Mouse (Mus musculus): Measurements from ENCODE around the gene Prl8a2. TPM values are rescaled to one million over a fixed set of nuclear protein-coding genes. Genes with fewer than 3 reads are reported as not detected.

Prl8a2 gene
- not detected for total RNA-seq (2023)

DNA sequence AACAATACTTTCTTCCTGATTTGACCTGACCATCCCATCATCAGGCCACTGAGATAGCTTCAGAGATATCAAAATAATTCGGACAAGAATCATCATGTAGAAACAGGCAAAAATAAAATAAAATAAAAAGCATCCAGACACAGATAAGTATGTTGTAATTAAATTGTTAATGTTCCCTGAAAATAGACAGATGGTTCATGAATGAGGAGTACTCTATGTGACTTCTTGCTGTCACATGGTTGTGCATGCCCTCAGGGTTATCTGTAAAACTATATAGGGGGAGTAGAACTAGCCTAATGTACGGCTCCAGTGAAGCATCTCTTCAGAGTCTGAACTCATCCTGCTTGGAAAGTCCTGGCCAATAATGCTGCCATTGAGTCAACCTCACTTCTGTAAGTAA lies at the start of gene Prl8a2:
Gene Prl8a2, plus strand, starts transcription at position 301 of the 400 bp plus-strand sequence.

GRCm38 (mm10) chr13:27312334-27313225 lies 32.9 kb upstream of the Prl8a2 start, which contains the start of gene Prl6a1:
TSS of gene Prl6a1 (plus strand) at chr13:27312627.

DNA sequence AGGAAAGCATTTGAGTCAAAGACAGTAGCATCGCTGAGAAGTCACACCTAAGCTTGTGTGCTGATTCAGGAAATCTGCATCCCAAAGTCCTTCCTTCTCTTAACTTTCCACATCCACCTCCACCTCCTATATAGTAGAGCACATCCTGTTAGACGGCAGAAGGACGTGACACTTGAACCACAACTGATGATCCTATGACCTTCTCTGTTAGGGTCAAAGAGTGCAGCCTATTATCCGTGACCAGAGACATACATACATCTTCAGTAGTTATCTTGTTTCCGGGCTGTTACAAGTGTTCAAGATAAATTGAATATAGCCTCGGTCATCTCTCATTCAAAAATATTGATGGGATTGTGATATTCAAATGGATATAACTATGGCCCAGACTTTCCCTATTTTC lies 45.3 kb downstream of the Prl8a2 start, which contains the start of gene Prl2b1:
Gene Prl2b1, minus strand, starts transcription at position 101 of the 400 bp plus-strand sequence.

Other genes starting within 250 kb of the Prl8a2 start
- gene Prl3d2, start 224.0 kb upstream of the Prl8a2 start, total RNA-seq (2023) = not detected
- gene Prl3d3, start 188.9 kb upstream of the Prl8a2 start, total RNA-seq (2023) = not detected
- gene Prl3c1, start 149.0 kb upstream of the Prl8a2 start, total RNA-seq (2023) = not detected
- not detected for gene Prl3b1, start 103.8 kb upstream of the Prl8a2 start, total RNA-seq (2023)
- not detected for gene Prl3a1, start 86.2 kb upstream of the Prl8a2 start, total RNA-seq (2023)
- gene Prl6a1, start 33.0 kb upstream of the Prl8a2 start, total RNA-seq (2023) = not detected
- not detected for gene Prl2b1, start 45.2 kb downstream of the Prl8a2 start, total RNA-seq (2023)
- not detected for gene Prl8a6, start 93.0 kb downstream of the Prl8a2 start, total RNA-seq (2023)
- gene Prl8a8, start 167.5 kb downstream of the Prl8a2 start, total RNA-seq (2023) = not detected
- not detected for gene Prl8a9, start 218.9 kb downstream of the Prl8a2 start, total RNA-seq (2023)
- not detected for gene Prl8a1, start 236.5 kb downstream of the Prl8a2 start, total RNA-seq (2023)